Mouse (Mus musculus) heart, adult 2 months (tissue): ENCODE data around the gene Kmt5b. TPM values are rescaled to one million over a fixed set of nuclear protein-coding genes. Genes with fewer than 3 reads are reported as not detected.

Experiments used
- DNase-seq, 2 experiments: peaks; one replicate each; pipeline ENCODE4 v3.0.0; 2021
- H3K27ac ChIP-seq: fragments of 200-600 bp; 2 replicates; pipeline ENCODE4 v1.8.1; 2022
- H3K27me3 ChIP-seq: fragments of 200-500 bp; 2 replicates; pipeline ENCODE4 v1.6.1; 2012; ENCODE audit warnings: mild to moderate bottlenecking, low read length, inconsistent platforms, mixed read lengths; ENCODE audit not compliant: control insufficient read depth, insufficient read depth
- H3K36me3 ChIP-seq: fragments of 200-500 bp; 2 replicates; pipeline ENCODE4 v1.6.1; 2012; ENCODE audit warnings: low read length, inconsistent platforms; ENCODE audit not compliant: control insufficient read depth, insufficient read depth
- H3K4me1 ChIP-seq: fragments of 200-500 bp; 2 replicates; pipeline ENCODE4 v1.6.1; 2011; ENCODE audit warnings: low read length; ENCODE audit not compliant: control insufficient read depth, insufficient read depth
- H3K4me3 ChIP-seq: fragments of 200-600 bp; 2 replicates; pipeline ENCODE4 v1.8.1; 2022
- H3K79me2 ChIP-seq: fragments of 200-500 bp; replicated peaks from 2 replicates; pipeline ENCODE4 v1.6.1; 2012; ENCODE audit warnings: mild to moderate bottlenecking, inconsistent platforms, low read length, moderate library complexity, mixed read lengths; ENCODE audit not compliant: control insufficient read depth, insufficient read depth
- H3K9ac ChIP-seq: fragments of 200-500 bp; 2 replicates; pipeline ENCODE4 v1.6.1; 2012; ENCODE audit warnings: low read depth, mild to moderate bottlenecking, control low read depth, inconsistent platforms, low read length, mixed read lengths
- CTCF ChIP-seq: fragments of 200-600 bp; IDR thresholded peaks from 2 replicates; pipeline ENCODE4 v1.8.1; 2022; ENCODE audit warnings: antibody characterized with exemption, mild to moderate bottlenecking, moderate library complexity
- EP300 ChIP-seq: fragments of 200-500 bp; IDR thresholded peaks from 2 replicates; pipeline ENCODE4 v1.6.1; 2011; ENCODE audit warnings: low read depth, low read length, control low read depth; ENCODE audit not compliant: insufficient read depth
- POLR2A ChIP-seq: fragments of 200-500 bp; IDR thresholded peaks from 2 replicates; pipeline ENCODE4 v1.6.1; 2011; ENCODE audit warnings: mild to moderate bottlenecking, low read depth, low read length, control low read depth; ENCODE audit not compliant: insufficient read depth
- WGBS: fragments of 180-500 bp; shearing (Covaris S2); methylation state at CpG from one replicate; pipeline ENCODE4 v1.1.7; 2018; 5-methylcytosine and 5-hydroxymethylcytosine counted together
- intact Hi-C: fragments of 180-260 bp; cut with DNase I; formaldehyde crosslinking; loops from one replicate; pipeline ENCODE4 v1.15.1; 2025
- polyA plus RNA-seq: library from polyadenylated mRNA; depleted of rRNA; stranded (reverse); fragments of >200 nt; gene quantifications from 2 replicates; pipeline ENCODE4 v1.2.3, GENCODE M21; 2012
- total RNA-seq, 2 experiments: library from RNA; stranded (reverse); gene quantifications; 2 replicates each; pipeline ENCODE4 v1.2.3; 2021

Gene Kmt5b
- total and polyA plus RNA-seq, 3 experiments = 9.3 to 30.6 (median 27.9) TPM

- Histone ChIP-seq H3K79me2 (no peaks in the 10 kb centered on the region), H3K4me1 (no peaks in the 10 kb centered on the region), H3K4me3 (no peak overlapping the region), H3K27me3 (no peaks in the 10 kb centered on the region), H3K27ac (no peak overlapping the region), H3K9ac (no peak overlapping the region), H3K36me3 (no peaks in the 10 kb centered on the region)
- TF ChIP-seq CTCF = peak; percentile 96
- no peak for TF ChIP-seq EP300
- TF ChIP-seq POLR2A = no peak
- WGBS = 11% methylated on average over 1 of the region's 1 CpGs
- intact Hi-C loops = loop anchor here (2.0 to 5.0 kb wide), 2 partner anchors 42 to 258 kb away; partner anchors contain the start of gene Kmt5b
- peak; percentile 59 to 76 for DNase-seq
Measured at GRCm38 (mm10) chr19:3724779-3725178, 42.4 kb upstream of the Kmt5b start.

- Histone ChIP-seq H3K4me3 (no peak overlapping the region), H3K27ac (no peak overlapping the region), H3K9ac (no peak overlapping the region), H3K4me1 (no peaks in the 10 kb centered on the region), H3K27me3 (no peaks in the 10 kb centered on the region), H3K79me2 (no peaks in the 10 kb centered on the region), H3K36me3 (no peaks in the 10 kb centered on the region)
- intact Hi-C loops = no loop called here
- DNase-seq = no peak
- TF ChIP-seq POLR2A (no peak), EP300 (no peak), CTCF (0 out of 2 replicates have a peak, but pooled peaks have one; percentile 13)
- 71% methylated on average over 2 of the region's 2 CpGs for WGBS
Measured at GRCm38 (mm10) chr19:3728901-3729300, 38.3 kb upstream of the Kmt5b start.

GRCm38 (mm10) chr19:3730781-3731646, 36.2 kb upstream of the Kmt5b start:
- TF ChIP-seq CTCF (no peak), POLR2A (no peak)
- Histone ChIP-seq H3K9ac (no peak overlapping the region), H3K4me3 (no peak overlapping the region), H3K4me1 (no peaks in the 10 kb centered on the region), H3K79me2 (no peaks in the 10 kb centered on the region), H3K36me3 (no peaks in the 10 kb centered on the region), H3K27ac (no peak overlapping the region), H3K27me3 (no peaks in the 10 kb centered on the region)
- WGBS = 82% methylated on average over 7 of the region's 7 CpGs
- intact Hi-C loops = no loop called here
- DNase-seq = no peak

- TF ChIP-seq POLR2A (no peak), EP300 (no peak), CTCF (no peak)
- intact Hi-C loops = no loop called here
- no peak overlapping the region for H3K27ac ChIP-seq
- no peaks in the 10 kb centered on the region for H3K36me3 ChIP-seq
- no peak for DNase-seq
- no peak overlapping the region for H3K9ac ChIP-seq
- H3K27me3 ChIP-seq = no peaks in the 10 kb centered on the region
- H3K4me3 ChIP-seq = no peak overlapping the region
- 82% methylated on average over 3 of the region's 3 CpGs for WGBS
- no peaks in the 10 kb centered on the region for H3K4me1 ChIP-seq
- no peaks in the 10 kb centered on the region for H3K79me2 ChIP-seq
Measured at GRCm38 (mm10) chr19:3736001-3736400, 31.2 kb upstream of the Kmt5b start.

- intact Hi-C loops = no loop called here
- no peaks in the 10 kb centered on the region for H3K36me3 ChIP-seq
- no peak overlapping the region for H3K27ac ChIP-seq
- H3K4me1 ChIP-seq = no peaks in the 10 kb centered on the region
- WGBS = 89% methylated on average over 7 of the region's 7 CpGs
- H3K4me3 ChIP-seq = no peak overlapping the region
- DNase-seq = no peak
- H3K27me3 ChIP-seq = no peaks in the 10 kb centered on the region
- no peak overlapping the region for H3K9ac ChIP-seq
- no peaks in the 10 kb centered on the region for H3K79me2 ChIP-seq
- TF ChIP-seq CTCF (no peak), POLR2A (no peak), EP300 (no peak)
Measured at GRCm38 (mm10) chr19:3739650-3740049, 27.6 kb upstream of the Kmt5b start.

- no peak for DNase-seq
- no peak overlapping the region for H3K4me3 ChIP-seq
Measured at GRCm38 (mm10) chr19:3742716-3743115, 24.5 kb upstream of the Kmt5b start.

More at GRCm38 (mm10) chr19:3742716-3743115, 24.5 kb upstream of the Kmt5b start:
- intact Hi-C loops = no loop called here
- TF ChIP-seq EP300 = no peak
- TF ChIP-seq CTCF = no peak
- TF ChIP-seq POLR2A = no peak
- Histone ChIP-seq H3K9ac (no peak overlapping the region), H3K4me1 (no peaks in the 10 kb centered on the region), H3K79me2 (no peaks in the 10 kb centered on the region), H3K27ac (no peak overlapping the region), H3K36me3 (no peaks in the 10 kb centered on the region), H3K27me3 (no peaks in the 10 kb centered on the region)
- 59% methylated on average over 4 of the region's 4 CpGs for WGBS
